Mouse (Mus musculus): Measurements from ENCODE around the gene Snd1.

- TF ChIP-seq GATA1 (IDR thresholded peaks at IDR 0.05; ENCODE audit: borderline replicate concordance, low read length) (no peak), FLI1 (IDR thresholded peaks at IDR 0.05; ENCODE audit: low read length) (no peak)
These were observed 373.4 kb downstream of the Snd1 start for GRCm38 (mm10) chr6:28848285-28848794.
